Mouse (Mus musculus): ENCODE data around the gene Ascc2. TPM values are rescaled to one million over a fixed set of nuclear protein-coding genes. Genes with fewer than 3 reads are reported as not detected.

Ascc2 gene
- polyA plus RNA-seq, 1 experiment from 2014 or later, result 36.1 TPM

GRCm38 (mm10) chr11:4715596-4715995 is 78.0 kb downstream of the Ascc2 start:
- Histone ChIP-seq H3K36me3 (ENCODE audit: control insufficient read depth, insufficient read depth, low read length) (no peaks in the 10 kb centered on the region), H3K4me3 (ENCODE audit: low read depth, low read length) (no peak overlapping the region), H3K9me3 (ENCODE audit: control insufficient read depth, low read length) (no peaks in the 10 kb centered on the region), H3K27me3 (ENCODE audit: control insufficient read depth, insufficient read depth, low read length) (no peaks in the 10 kb centered on the region), H3K9ac (ENCODE audit: low read length) (no peak overlapping the region), H3K27ac (ENCODE audit: low read depth, low read length) (no peak overlapping the region), H3K4me1 (ENCODE audit: control insufficient read depth, insufficient read depth, low read length) (no peaks in the 10 kb centered on the region), H3K4me2 (ENCODE audit: low read depth) (no peak overlapping the region)
- ATAC-seq (ENCODE audit: insufficient read depth, low FRiP score, low TSS enrichment) (no peak), DNase-seq (ENCODE audit: low spot score) (no peak)
- 85% methylated on average over 4 of the region's 4 CpGs for WGBS

GRCm38 (mm10) chr11:4716530-4717236 is 79.1 kb downstream of the Ascc2 start:
- Histone ChIP-seq H3K4me3 (ENCODE audit: low read depth, low read length) (no peak overlapping the region), H3K27me3 (ENCODE audit: control insufficient read depth, insufficient read depth, low read length) (no peaks in the 10 kb centered on the region), H3K36me3 (ENCODE audit: control insufficient read depth, insufficient read depth, low read length) (no peaks in the 10 kb centered on the region), H3K4me2 (ENCODE audit: low read depth) (no peak overlapping the region), H3K4me1 (ENCODE audit: control insufficient read depth, insufficient read depth, low read length) (peaks cover 3% of the 10 kb centered on the region; the same call in 1 of the 2 replicates), H3K9ac (ENCODE audit: low read length) (no peak overlapping the region), H3K9me3 (ENCODE audit: control insufficient read depth, low read length) (no peaks in the 10 kb centered on the region), H3K27ac (ENCODE audit: low read depth, low read length) (no peak overlapping the region)
- DNase-seq (ENCODE audit: low spot score), result no peak
- WGBS, result 89% methylated on average over 5 of the region's 5 CpGs
- no peak for ATAC-seq (ENCODE audit: insufficient read depth, low FRiP score, low TSS enrichment)

- Histone ChIP-seq H3K4me3 (ENCODE audit: low read depth, low read length) (no peak overlapping the region), H3K27ac (ENCODE audit: low read depth, low read length) (no peak overlapping the region), H3K36me3 (ENCODE audit: control insufficient read depth, insufficient read depth, low read length) (no peaks in the 10 kb centered on the region; the same call in 1 of the 2 replicates), H3K9ac (ENCODE audit: low read length) (no peak overlapping the region), H3K4me1 (ENCODE audit: control insufficient read depth, insufficient read depth, low read length) (peaks cover 3% of the 10 kb centered on the region; the same call in 1 of the 2 replicates), H3K9me3 (ENCODE audit: control insufficient read depth, low read length) (no peaks in the 10 kb centered on the region), H3K27me3 (ENCODE audit: control insufficient read depth, insufficient read depth, low read length) (no peaks in the 10 kb centered on the region), H3K4me2 (ENCODE audit: low read depth) (no peak overlapping the region)
- 84% methylated on average over 5 of the region's 5 CpGs for WGBS
- no peak for DNase-seq (ENCODE audit: low spot score)
- no peak for ATAC-seq (ENCODE audit: insufficient read depth, low FRiP score, low TSS enrichment)
Observed at GRCm38 (mm10) chr11:4718548-4718947, 81.0 kb downstream of the Ascc2 start.

GRCm38 (mm10) chr11:4719961-4720360 is 82.4 kb downstream of the Ascc2 start:
- Histone ChIP-seq H3K4me1 (ENCODE audit: control insufficient read depth, insufficient read depth, low read length) (peaks cover 3% of the 10 kb centered on the region; the same call in 1 of the 2 replicates), H3K9ac (ENCODE audit: low read length) (no peak overlapping the region), H3K27me3 (ENCODE audit: control insufficient read depth, insufficient read depth, low read length) (no peaks in the 10 kb centered on the region), H3K4me3 (ENCODE audit: low read depth, low read length) (no peak overlapping the region), H3K36me3 (ENCODE audit: control insufficient read depth, insufficient read depth, low read length) (no peaks in the 10 kb centered on the region; the same call in 1 of the 2 replicates), H3K27ac (ENCODE audit: low read depth, low read length) (no peak overlapping the region), H3K9me3 (ENCODE audit: control insufficient read depth, low read length) (no peaks in the 10 kb centered on the region), H3K4me2 (ENCODE audit: low read depth) (no peak overlapping the region)
- no peak for ATAC-seq (ENCODE audit: insufficient read depth, low FRiP score, low TSS enrichment)
- WGBS, result 91% methylated on average over 9 of the region's 9 CpGs
- DNase-seq (ENCODE audit: low spot score), result no peak

GRCm38 (mm10) chr11:4720393-4720792 is 82.8 kb downstream of the Ascc2 start:
- Histone ChIP-seq H3K9me3 (ENCODE audit: control insufficient read depth, low read length) (no peaks in the 10 kb centered on the region), H3K4me2 (ENCODE audit: low read depth) (no peak overlapping the region), H3K36me3 (ENCODE audit: control insufficient read depth, insufficient read depth, low read length) (no peaks in the 10 kb centered on the region; the same call in 1 of the 2 replicates), H3K27me3 (ENCODE audit: control insufficient read depth, insufficient read depth, low read length) (no peaks in the 10 kb centered on the region), H3K4me1 (ENCODE audit: control insufficient read depth, insufficient read depth, low read length) (peaks cover 3% of the 10 kb centered on the region; the same call in 1 of the 2 replicates), H3K4me3 (ENCODE audit: low read depth, low read length) (no peak overlapping the region), H3K9ac (ENCODE audit: low read length) (no peak overlapping the region), H3K27ac (ENCODE audit: low read depth, low read length) (no peak overlapping the region)
- DNase-seq (ENCODE audit: low spot score), result no peak
- ATAC-seq (ENCODE audit: insufficient read depth, low FRiP score, low TSS enrichment), result no peak
- WGBS, result 63% methylated on average over 11 of the region's 11 CpGs

- Histone ChIP-seq H3K9ac (ENCODE audit: low read length) (no peak overlapping the region), H3K36me3 (ENCODE audit: control insufficient read depth, insufficient read depth, low read length) (no peaks in the 10 kb centered on the region; the same call in 1 of the 2 replicates), H3K9me3 (ENCODE audit: control insufficient read depth, low read length) (no peaks in the 10 kb centered on the region), H3K4me1 (ENCODE audit: control insufficient read depth, insufficient read depth, low read length) (peaks cover 3% of the 10 kb centered on the region; the same call in 1 of the 2 replicates), H3K27me3 (ENCODE audit: control insufficient read depth, insufficient read depth, low read length) (no peaks in the 10 kb centered on the region), H3K4me2 (ENCODE audit: low read depth) (no peak overlapping the region), H3K27ac (ENCODE audit: low read depth, low read length) (no peak overlapping the region), H3K4me3 (ENCODE audit: low read depth, low read length) (no peak overlapping the region)
- DNase-seq (ENCODE audit: low spot score) (no peak), ATAC-seq (ENCODE audit: insufficient read depth, low FRiP score, low TSS enrichment) (no peak)
- 44% methylated on average over 7 of the region's 7 CpGs for WGBS
Observed at GRCm38 (mm10) chr11:4720900-4721580, 83.5 kb downstream of the Ascc2 start.

- ATAC-seq (ENCODE audit: insufficient read depth, low FRiP score, low TSS enrichment) (no peak), DNase-seq (ENCODE audit: low spot score) (no peak)
- Histone ChIP-seq H3K4me1 (ENCODE audit: control insufficient read depth, insufficient read depth, low read length) (peaks cover 3% of the 10 kb centered on the region; the same call in 1 of the 2 replicates), H3K4me2 (ENCODE audit: low read depth) (no peak overlapping the region), H3K27ac (ENCODE audit: low read depth, low read length) (no peak overlapping the region), H3K9me3 (ENCODE audit: control insufficient read depth, low read length) (no peaks in the 10 kb centered on the region), H3K27me3 (ENCODE audit: control insufficient read depth, insufficient read depth, low read length) (no peaks in the 10 kb centered on the region), H3K9ac (ENCODE audit: low read length) (no peak overlapping the region), H3K4me3 (ENCODE audit: low read depth, low read length) (no peak overlapping the region), H3K36me3 (ENCODE audit: control insufficient read depth, insufficient read depth, low read length) (peaks cover 2% of the 10 kb centered on the region; the same call in 1 of the 2 replicates)
- 69% methylated on average over 8 of the region's 8 CpGs for WGBS
Observed at GRCm38 (mm10) chr11:4721728-4722127, 84.2 kb downstream of the Ascc2 start.

- Histone ChIP-seq H3K4me2 (ENCODE audit: low read depth) (no peak overlapping the region), H3K36me3 (ENCODE audit: control insufficient read depth, insufficient read depth, low read length) (peaks cover 2% of the 10 kb centered on the region), H3K27me3 (ENCODE audit: control insufficient read depth, insufficient read depth, low read length) (no peaks in the 10 kb centered on the region), H3K4me1 (ENCODE audit: control insufficient read depth, insufficient read depth, low read length) (no peaks in the 10 kb centered on the region), H3K9me3 (ENCODE audit: control insufficient read depth, low read length) (no peaks in the 10 kb centered on the region), H3K9ac (ENCODE audit: low read length) (no peak overlapping the region), H3K4me3 (ENCODE audit: low read depth, low read length) (no peak overlapping the region), H3K27ac (ENCODE audit: low read depth, low read length) (no peak overlapping the region)
- WGBS, result 84% methylated on average over 12 of the region's 12 CpGs
- DNase-seq (ENCODE audit: low spot score) (no peak), ATAC-seq (ENCODE audit: insufficient read depth, low FRiP score, low TSS enrichment) (no peak)
Observed at GRCm38 (mm10) chr11:4729603-4730002, 92.1 kb downstream of the Ascc2 start.

- Histone ChIP-seq H3K27ac (ENCODE audit: low read depth, low read length) (no peak overlapping the region), H3K4me2 (ENCODE audit: low read depth) (no peak overlapping the region), H3K36me3 (ENCODE audit: control insufficient read depth, insufficient read depth, low read length) (peaks cover 2% of the 10 kb centered on the region), H3K27me3 (ENCODE audit: control insufficient read depth, insufficient read depth, low read length) (no peaks in the 10 kb centered on the region), H3K4me1 (ENCODE audit: control insufficient read depth, insufficient read depth, low read length) (no peaks in the 10 kb centered on the region), H3K9me3 (ENCODE audit: control insufficient read depth, low read length) (no peaks in the 10 kb centered on the region), H3K4me3 (ENCODE audit: low read depth, low read length) (no peak overlapping the region), H3K9ac (ENCODE audit: low read length) (no peak overlapping the region)
- ATAC-seq (ENCODE audit: insufficient read depth, low FRiP score, low TSS enrichment) (no peak), DNase-seq (ENCODE audit: low spot score) (no peak)
- WGBS, result 88% methylated on average over 6 of the region's 6 CpGs
Observed at GRCm38 (mm10) chr11:4730096-4730495, 92.5 kb downstream of the Ascc2 start.

Data from neural tube, embryonic 11.5 days (tissue).